Mouse (Mus musculus): ENCODE measurements at regions not wholly inside any gene's neighbourhood (a gene's known extent, or its start where the extent isn't known, plus 50 kb on each side); places are given as distances from the start of the nearest gene placed in this dataset.
A peak's percentile ranks its signal among the peaks of the same experiment; 100 is the strongest.

DNA sequence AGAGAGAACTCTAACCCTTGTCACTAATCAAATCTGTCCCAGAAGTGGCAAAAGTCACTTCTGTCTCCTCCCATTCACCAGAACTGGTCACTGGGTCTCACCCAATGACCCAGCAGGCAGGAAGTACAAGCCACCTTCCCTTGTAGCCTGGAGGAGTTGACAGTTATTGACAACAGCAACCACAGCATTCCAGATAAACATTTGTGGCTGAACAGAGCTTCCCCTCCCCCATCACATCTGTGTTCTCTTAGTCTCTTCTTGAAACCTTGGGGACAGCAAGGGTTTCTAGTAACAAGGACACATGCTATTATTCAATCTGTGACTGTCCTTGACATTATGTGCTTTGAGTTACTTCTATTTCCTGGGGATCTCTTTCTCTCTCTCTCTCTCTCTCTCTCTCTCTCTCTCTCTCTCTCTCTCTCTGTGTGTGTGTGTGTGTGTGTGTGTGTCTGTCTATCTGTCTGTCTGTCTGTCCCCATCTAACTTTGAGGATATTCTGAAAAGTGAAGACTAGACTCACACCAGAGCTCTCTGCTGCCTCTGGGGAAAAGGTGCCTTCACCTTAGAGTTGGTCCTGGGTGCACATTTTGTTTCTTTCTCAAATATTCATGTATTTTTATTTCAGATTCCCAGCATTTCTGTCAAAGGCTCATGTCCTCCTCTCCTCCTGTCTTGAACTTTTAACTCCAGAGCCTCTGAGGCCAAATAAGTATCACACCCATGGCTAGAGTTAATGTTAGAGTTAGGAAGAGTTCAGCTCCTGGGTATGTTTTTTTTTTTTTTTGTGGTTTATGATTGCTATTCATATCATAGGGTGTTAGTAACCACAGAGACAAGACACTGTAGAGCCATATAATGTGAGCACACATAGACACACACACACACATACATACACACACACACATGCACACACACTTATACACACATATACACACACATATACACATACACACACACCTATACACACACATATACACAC is 65.4 kb upstream of the Tut7 start:
- no peak for ATAC-seq (ENCODE audit: low read depth)
- H3K36me3 ChIP-seq (ENCODE audit: control insufficient read depth, insufficient read depth, low read length): no peaks in the 10 kb centered on the region
- H3K4me1 ChIP-seq (replicated peaks; ENCODE audit: control insufficient read depth, insufficient read depth, low read length): no peaks in the 10 kb centered on the region
- no peaks in the 10 kb centered on the region for H3K27me3 ChIP-seq (ENCODE audit: control insufficient read depth, insufficient read depth, low read depth, low read length)
- no peak overlapping the region for H3K9ac ChIP-seq (ENCODE audit: low read length)
- 0 out of 2 replicates have a peak, but pooled peaks cover 3% of the 10 kb centered on the region for H3K9me3 ChIP-seq (ENCODE audit: control insufficient read depth, low read length)
- H3K27ac ChIP-seq (ENCODE audit: low read length): no peak overlapping the region
- H3K4me2 ChIP-seq (ENCODE audit: low read depth, low read length): no peak overlapping the region
- H3K4me3 ChIP-seq (ENCODE audit: low read length): no peak overlapping the region

DNA sequence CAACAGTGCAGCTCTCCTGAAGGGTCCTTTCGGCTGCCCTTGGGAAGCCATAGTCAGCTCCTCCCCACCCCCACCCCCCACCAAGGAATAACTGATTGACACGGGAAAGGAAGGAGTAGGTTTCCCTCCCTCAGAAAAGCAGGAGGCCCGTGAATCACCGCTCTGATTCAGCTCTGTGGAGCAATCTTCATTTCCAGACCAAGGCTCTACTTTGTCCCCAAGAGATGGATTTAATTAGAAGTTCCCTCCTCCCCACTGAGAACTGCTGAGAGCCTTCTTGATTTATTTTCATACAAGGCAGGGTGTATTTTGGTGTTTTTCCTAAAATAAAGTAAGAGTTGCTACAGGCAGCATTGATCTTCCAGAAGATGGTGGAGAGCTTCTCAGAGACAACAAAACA is 64.4 kb upstream of the Tut7 start:
- Histone ChIP-seq H3K27me3 (ENCODE audit: control insufficient read depth, insufficient read depth, low read depth, low read length) (no peaks in the 10 kb centered on the region), H3K9me3 (ENCODE audit: control insufficient read depth, low read length) (0 out of 2 replicates have a peak, but pooled peaks cover 3% of the 10 kb centered on the region), H3K9ac (ENCODE audit: low read length) (no peak overlapping the region), H3K4me2 (ENCODE audit: low read depth, low read length) (no peak overlapping the region), H3K4me3 (ENCODE audit: low read length) (no peak overlapping the region), H3K36me3 (ENCODE audit: control insufficient read depth, insufficient read depth, low read length) (no peaks in the 10 kb centered on the region), H3K27ac (ENCODE audit: low read length) (no peak overlapping the region), H3K4me1 (replicated peaks; ENCODE audit: control insufficient read depth, insufficient read depth, low read length) (no peaks in the 10 kb centered on the region)
- no peak for ATAC-seq (ENCODE audit: low read depth)
- WGBS: 80% methylated on average over 4 of the region's 4 CpGs

GRCm38 (mm10) chr13:59886572-59886971 is 63.6 kb upstream of the Tut7 start:
- H3K36me3 ChIP-seq (ENCODE audit: control insufficient read depth, insufficient read depth, low read length): no peaks in the 10 kb centered on the region
- ATAC-seq (ENCODE audit: low read depth): no peak

DNA sequence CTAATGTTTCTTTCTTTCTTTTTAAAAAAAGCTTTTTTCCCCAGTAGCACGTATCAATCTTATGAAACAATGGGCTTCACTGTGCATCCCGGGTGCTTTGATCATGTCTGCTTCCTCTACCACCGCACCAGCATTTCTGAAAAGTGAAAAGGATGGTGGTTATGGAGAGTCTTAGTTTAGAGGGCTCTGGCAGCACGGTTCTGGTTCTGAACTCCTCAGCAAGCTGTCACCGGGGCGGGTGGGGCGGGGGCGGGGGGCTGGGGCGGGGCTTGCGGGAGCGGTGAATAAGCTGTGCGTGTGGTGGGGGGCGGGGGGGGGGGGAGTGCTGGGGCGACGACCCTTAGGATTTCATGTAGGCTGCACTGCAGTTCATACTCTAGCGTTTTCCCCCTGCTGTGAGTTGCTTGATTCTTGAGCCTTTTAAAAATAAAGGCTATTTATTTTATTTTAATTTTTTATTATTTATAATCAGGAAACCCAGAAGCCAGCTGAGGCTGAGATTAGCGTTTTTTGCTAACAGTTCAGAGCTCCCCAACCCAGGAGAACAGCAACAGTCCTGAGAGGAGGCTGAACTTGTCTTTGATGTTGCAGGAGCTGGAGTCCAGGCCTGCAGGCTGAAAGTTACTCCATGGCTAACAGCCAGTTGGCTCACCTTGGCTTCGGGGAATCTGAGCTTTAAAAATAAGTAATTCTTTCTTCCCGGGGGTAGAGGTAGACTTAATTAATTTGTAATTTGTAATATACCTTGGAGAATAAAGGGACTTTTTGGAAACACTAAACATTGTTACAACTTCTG is 59.2 kb upstream of the Tut7 start:
- H3K27me3 ChIP-seq (ENCODE audit: control insufficient read depth, insufficient read depth, low read depth, low read length): no peaks in the 10 kb centered on the region
- ATAC-seq (ENCODE audit: low read depth): no peak
- no peaks in the 10 kb centered on the region for H3K4me1 ChIP-seq (replicated peaks; ENCODE audit: control insufficient read depth, insufficient read depth, low read length)
- 0 out of 2 replicates have a peak overlapping the region, but pooled peaks have one; percentile 8 for H3K9ac ChIP-seq (ENCODE audit: low read length)
- no peaks in the 10 kb centered on the region for H3K36me3 ChIP-seq (ENCODE audit: control insufficient read depth, insufficient read depth, low read length)
- 0 out of 2 replicates have a peak overlapping the region, but pooled peaks have one; percentile 17 for H3K4me3 ChIP-seq (ENCODE audit: low read length)
- WGBS: 27% methylated on average over 16 of the region's 19 CpGs
- 0 out of 2 replicates have a peak, but pooled peaks cover 3% of the 10 kb centered on the region for H3K9me3 ChIP-seq (ENCODE audit: control insufficient read depth, low read length)
- no peak overlapping the region for H3K27ac ChIP-seq (ENCODE audit: low read length)
- peak overlapping the region; percentile 36; the same call in 1 of the 2 replicates for H3K4me2 ChIP-seq (ENCODE audit: low read depth, low read length)

More at GRCm38 (mm10) chr13:59886572-59886971, 63.6 kb upstream of the Tut7 start:
- no peak overlapping the region for H3K4me2 ChIP-seq (ENCODE audit: low read depth, low read length)
- WGBS: 51% methylated on average over 3 of the region's 3 CpGs
- H3K9ac ChIP-seq (ENCODE audit: low read length): no peak overlapping the region
- 0 out of 2 replicates have a peak, but pooled peaks cover 3% of the 10 kb centered on the region for H3K9me3 ChIP-seq (ENCODE audit: control insufficient read depth, low read length)
- H3K4me3 ChIP-seq (ENCODE audit: low read length): no peak overlapping the region
- no peak overlapping the region for H3K27ac ChIP-seq (ENCODE audit: low read length)
- no peaks in the 10 kb centered on the region for H3K27me3 ChIP-seq (ENCODE audit: control insufficient read depth, insufficient read depth, low read depth, low read length)
- H3K4me1 ChIP-seq (replicated peaks; ENCODE audit: control insufficient read depth, insufficient read depth, low read length): no peaks in the 10 kb centered on the region

DNA sequence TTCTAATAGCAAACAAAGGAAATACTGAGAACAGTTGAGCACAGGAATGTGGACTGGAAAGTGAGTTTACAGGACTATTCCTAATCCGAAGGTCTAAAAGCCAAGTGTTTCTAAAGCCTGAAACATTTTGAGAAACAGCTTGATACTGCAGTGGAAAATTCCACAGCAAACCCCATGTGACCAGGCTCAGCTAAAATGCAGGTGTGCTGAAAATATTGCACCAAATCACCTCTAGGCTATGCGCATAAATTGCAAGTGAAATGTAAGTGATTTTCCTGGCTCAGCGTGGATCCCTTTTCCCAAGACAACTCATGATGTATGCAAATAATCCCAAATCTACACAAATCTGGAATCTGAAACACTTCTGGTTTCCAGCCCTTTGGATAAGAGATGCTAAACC is 57.1 kb upstream of the Tut7 start:
- no peaks in the 10 kb centered on the region for H3K27me3 ChIP-seq (ENCODE audit: control insufficient read depth, insufficient read depth, low read depth, low read length)
- 0 out of 2 replicates have a peak, but pooled peaks cover 3% of the 10 kb centered on the region for H3K4me1 ChIP-seq (replicated peaks; ENCODE audit: control insufficient read depth, insufficient read depth, low read length)
- no peaks in the 10 kb centered on the region for H3K36me3 ChIP-seq (ENCODE audit: control insufficient read depth, insufficient read depth, low read length)
- no peak overlapping the region for H3K4me3 ChIP-seq (ENCODE audit: low read length)
- H3K4me2 ChIP-seq (ENCODE audit: low read depth, low read length): no peak overlapping the region
- no peak for ATAC-seq (ENCODE audit: low read depth)
- 80% methylated on average over 3 of the region's 3 CpGs for WGBS
- H3K9me3 ChIP-seq (ENCODE audit: control insufficient read depth, low read length): no peaks in the 10 kb centered on the region
- H3K9ac ChIP-seq (ENCODE audit: low read length): no peak overlapping the region
- H3K27ac ChIP-seq (ENCODE audit: low read length): no peak overlapping the region

DNA sequence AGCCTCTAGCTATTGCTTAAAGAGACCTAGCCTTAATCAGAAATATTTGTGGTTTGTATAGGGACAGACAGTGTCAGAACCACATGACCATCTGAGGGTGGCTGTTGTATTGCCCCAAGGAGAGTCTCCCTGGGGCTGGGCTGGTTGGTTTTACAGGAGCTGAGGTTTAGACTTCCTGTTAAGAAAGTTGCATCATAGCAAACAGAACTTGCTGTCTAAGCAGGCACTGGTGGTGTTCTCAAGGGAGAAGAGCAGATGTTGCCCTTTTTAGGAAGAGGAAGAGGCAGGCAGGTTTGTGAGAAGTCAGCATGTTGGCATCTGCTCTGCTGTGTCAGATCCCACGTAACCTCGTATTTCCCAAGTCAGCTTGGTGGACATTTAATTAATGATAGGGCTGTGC is 52.7 kb upstream of the Tut7 start:
- Histone ChIP-seq H3K4me2 (ENCODE audit: low read depth, low read length) (no peak overlapping the region), H3K4me3 (ENCODE audit: low read length) (no peak overlapping the region), H3K9ac (ENCODE audit: low read length) (no peak overlapping the region), H3K9me3 (ENCODE audit: control insufficient read depth, low read length) (no peaks in the 10 kb centered on the region), H3K4me1 (replicated peaks; ENCODE audit: control insufficient read depth, insufficient read depth, low read length) (0 out of 2 replicates have a peak, but pooled peaks cover 3% of the 10 kb centered on the region), H3K27me3 (ENCODE audit: control insufficient read depth, insufficient read depth, low read depth, low read length) (no peaks in the 10 kb centered on the region), H3K27ac (ENCODE audit: low read length) (no peak overlapping the region), H3K36me3 (ENCODE audit: control insufficient read depth, insufficient read depth, low read length) (no peaks in the 10 kb centered on the region)
- ATAC-seq (ENCODE audit: low read depth): peak; percentile 52; the same call in 1 of the 2 replicates
- 16% methylated on average over 2 of the region's 2 CpGs for WGBS

DNA sequence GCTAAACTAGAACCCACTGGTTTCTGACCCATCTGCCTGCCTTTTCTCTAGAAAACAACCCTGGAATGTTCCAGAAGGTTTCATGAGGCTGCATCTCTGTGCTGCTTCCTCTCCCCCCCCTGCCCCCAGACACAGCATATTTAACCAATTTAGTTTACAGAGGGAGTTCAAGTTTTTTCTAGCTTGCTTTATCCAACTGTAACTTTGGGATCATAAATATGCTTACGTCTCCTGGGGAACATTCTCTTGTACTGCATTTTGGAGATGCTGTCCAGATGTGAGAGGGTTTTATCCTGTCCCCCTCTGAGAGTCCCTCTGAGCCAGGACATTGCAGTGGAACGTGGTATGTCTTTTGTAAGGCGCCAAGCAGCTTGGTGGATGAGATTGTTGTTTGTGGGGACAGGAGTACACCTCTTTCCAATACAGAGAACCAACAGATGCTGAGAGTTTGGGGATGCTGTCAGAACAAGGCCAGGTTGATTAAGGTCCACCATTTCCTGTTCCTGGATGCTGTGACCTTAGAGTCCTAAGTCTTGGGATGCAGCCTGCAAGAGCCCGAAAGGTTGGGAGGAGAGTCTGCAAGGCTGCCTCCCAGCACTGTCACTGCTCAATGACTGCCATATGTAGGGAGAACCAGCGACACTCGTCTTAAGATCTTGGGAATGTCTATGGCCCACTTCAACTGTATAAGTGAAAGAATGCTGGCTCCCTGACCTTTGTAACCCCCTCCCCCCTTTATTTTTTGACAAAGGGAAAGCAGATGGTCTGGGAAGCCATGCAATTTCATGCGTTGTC is 51.4 kb upstream of the Tut7 start:
- H3K27ac ChIP-seq (ENCODE audit: low read length): no peak overlapping the region
- 60% methylated on average over 7 of the region's 7 CpGs for WGBS
- H3K4me2 ChIP-seq (ENCODE audit: low read depth, low read length): no peak overlapping the region
- 0 out of 2 replicates have a peak, but pooled peaks cover 3% of the 10 kb centered on the region for H3K4me1 ChIP-seq (replicated peaks; ENCODE audit: control insufficient read depth, insufficient read depth, low read length)
- ATAC-seq (ENCODE audit: low read depth): no peak
- no peaks in the 10 kb centered on the region for H3K36me3 ChIP-seq (ENCODE audit: control insufficient read depth, insufficient read depth, low read length)
- H3K4me3 ChIP-seq (ENCODE audit: low read length): no peak overlapping the region
- no peaks in the 10 kb centered on the region for H3K27me3 ChIP-seq (ENCODE audit: control insufficient read depth, insufficient read depth, low read depth, low read length)
- no peaks in the 10 kb centered on the region for H3K9me3 ChIP-seq (ENCODE audit: control insufficient read depth, low read length)
- no peak overlapping the region for H3K9ac ChIP-seq (ENCODE audit: low read length)
